Mouse (Mus musculus): ENCODE measurements around the gene Anapc16. TPM values are rescaled to one million over a fixed set of nuclear protein-coding genes. Genes with fewer than 3 reads are reported as not detected.
A peak's percentile ranks its signal among the peaks of the same experiment; 100 is the strongest.

Gene Anapc16
- total and polyA plus RNA-seq, 3 experiments, result 53.7 to 61.5 TPM; not detected in 1

GRCm38 (mm10) chr10:60002203-60002602, 732 bp downstream of the Anapc16 start:
- Histone ChIP-seq H3K4me3 (ENCODE audit: control insufficient read depth in 1 of 2, insufficient read depth in 1 of 2, low read depth in 2 of 2, low read length in 2 of 2) (peak overlapping the region; percentile 76 to 90), H3K4me1 (ENCODE audit: control insufficient read depth in 1 of 2, insufficient read depth in 2 of 2, low read length in 2 of 2) (peaks cover 7 to 17% of the 10 kb centered on the region in 2 experiments), H3K9ac (ENCODE audit: control insufficient read depth, low read depth, low read length, poor library complexity, severe bottlenecking) (peak overlapping the region; percentile 91), H3K27ac (ENCODE audit: control insufficient read depth, low read depth, low read length) (peak overlapping the region; percentile 95), H3K79me2 (ENCODE audit: control insufficient read depth, insufficient read depth, low read length, poor library complexity) (peaks cover 16% of the 10 kb centered on the region), H3K36me3 (ENCODE audit: control insufficient read depth in 1 of 2, insufficient read depth in 2 of 2, low read length in 2 of 2) (peaks cover 0 to 32% of the 10 kb centered on the region in 2 experiments; a peak in 2 of 4 replicates), H3K9me3 (replicated peaks; ENCODE audit: insufficient read depth, low read length) (no peaks in the 10 kb centered on the region), H3K27me3 (ENCODE audit: control insufficient read depth in 1 of 2, insufficient read depth in 2 of 2, low read length in 2 of 2) (no peaks in the 10 kb centered on the region)
- peak; percentile 86 for DNase-seq (ENCODE audit: low read depth, low spot score)
- TF ChIP-seq UBTF (IDR thresholded peaks at IDR 0.05; ENCODE audit: borderline replicate concordance, insufficient read depth, low read depth, low read length), result no peak
- TF ChIP-seq MAX (IDR thresholded peaks at IDR 0.05; ENCODE audit: low read length), result no peak
- TF ChIP-seq RCOR1 (IDR thresholded peaks at IDR 0.05; ENCODE audit: low read depth, low read length), result no peak
- no peak for TF ChIP-seq KAT2A (conservative IDR thresholded peaks at IDR 0.05; ENCODE audit: low read depth, low read length)
- TF ChIP-seq POLR2AphosphoS5 (IDR thresholded peaks at IDR 0.05; ENCODE audit: borderline replicate concordance, low read depth, low read length), result no peak
- TF ChIP-seq GATA1 (IDR thresholded peaks at IDR 0.05; ENCODE audit: low read depth, low read length), result peak; percentile 59; the same call in 1 of the 2 replicates
- TF ChIP-seq TAL1 (IDR thresholded peaks at IDR 0.05; ENCODE audit: low read length), result no peak
- no peak for TF ChIP-seq ELF1 (IDR thresholded peaks at IDR 0.05; ENCODE audit: low read depth, low read length)
- no peak for TF ChIP-seq MYB (IDR thresholded peaks at IDR 0.05; ENCODE audit: low read depth, low read length)
- peak; percentile 75; the same call in 1 of the 2 replicates for TF ChIP-seq CHD1 (IDR thresholded peaks at IDR 0.05; ENCODE audit: low read depth, low read length)
- no peak for TF ChIP-seq NRF1 (IDR thresholded peaks at IDR 0.05; ENCODE audit: insufficient read depth, low read depth, low read length, poor library complexity, severe bottlenecking)
- no peak for TF ChIP-seq CTCF (IDR thresholded peaks at IDR 0.05 in 2 of 3, conservative IDR thresholded peaks at IDR 0.05 in 1 of 3; ENCODE audit: control insufficient read depth in 1 of 3, insufficient read depth in 1 of 3, low read depth in 2 of 3, low read length in 3 of 3, poor library complexity in 1 of 3, severe bottlenecking in 1 of 3)
- TF ChIP-seq MYC (IDR thresholded peaks at IDR 0.05; ENCODE audit: low read depth, low read length), result no peak
- no peak for TF ChIP-seq RAD21 (IDR thresholded peaks at IDR 0.05; ENCODE audit: low read depth, low read length)
- no peak for TF ChIP-seq USF2 (IDR thresholded peaks at IDR 0.05; ENCODE audit: borderline replicate concordance in 1 of 2, insufficient read depth in 1 of 2, low read depth in 1 of 2, low read length in 2 of 2)
- 0 out of 2 replicates have a peak, but pooled peaks have one; percentile 8 for TF ChIP-seq SIN3A (IDR thresholded peaks at IDR 0.05; ENCODE audit: low read length)
- TF ChIP-seq EP300 (IDR thresholded peaks at IDR 0.05; ENCODE audit: low read depth in 1 of 2, low read length in 2 of 2), result no peak
- peak; percentile 57; the same call in 1 of the 2 replicates for TF ChIP-seq TBP (IDR thresholded peaks at IDR 0.05; ENCODE audit: low read depth, low read length)
- TF ChIP-seq E2F4 (IDR thresholded peaks at IDR 0.05; ENCODE audit: borderline replicate concordance, low read depth, low read length), result no peak
- no peak; the same call in 1 of the 2 replicates for TF ChIP-seq MXI1 (IDR thresholded peaks at IDR 0.05; ENCODE audit: low read depth, low read length)
- 0 out of 2 replicates have a peak, but pooled peaks have one; percentile 71 for TF ChIP-seq MAZ (IDR thresholded peaks at IDR 0.05; ENCODE audit: low read depth, low read length)
- TF ChIP-seq GABPA (IDR thresholded peaks at IDR 0.05; ENCODE audit: low read depth, low read length), result no peak
- TF ChIP-seq MAFK (IDR thresholded peaks at IDR 0.05; ENCODE audit: borderline replicate concordance, low read depth, low read length), result no peak
- TF ChIP-seq NELFE (IDR thresholded peaks at IDR 0.05; ENCODE audit: low read depth, low read length), result no peak
- TF ChIP-seq MEF2A (IDR thresholded peaks at IDR 0.05; ENCODE audit: extremely low read depth, insufficient replicate concordance, low read depth, low read length, poor library complexity, severe bottlenecking), result no peak
- TF ChIP-seq ETS1 (IDR thresholded peaks at IDR 0.05; ENCODE audit: low read depth, low read length), result peak; percentile 56; the same call in 1 of the 2 replicates
- no peak for TF ChIP-seq ZMIZ1 (IDR thresholded peaks at IDR 0.05; ENCODE audit: low read depth, low read length)
- TF ChIP-seq ZKSCAN1 (IDR thresholded peaks at IDR 0.05; ENCODE audit: low read depth, low read length), result no peak
- no peak for TF ChIP-seq CHD2 (IDR thresholded peaks at IDR 0.05; ENCODE audit: low read length)
- no peak for TF ChIP-seq ZC3H11A (IDR thresholded peaks at IDR 0.05; ENCODE audit: low read depth, low read length)
- no peak for TF ChIP-seq POLR2AphosphoS2 (IDR thresholded peaks at IDR 0.05; ENCODE audit: low read length)
- no peak for TF ChIP-seq BHLHE40 (IDR thresholded peaks at IDR 0.05; ENCODE audit: borderline replicate concordance, low read depth, low read length)
- TF ChIP-seq HCFC1 (IDR thresholded peaks at IDR 0.05; ENCODE audit: low read depth, low read length), result no peak
- TF ChIP-seq POLR2A (IDR thresholded peaks at IDR 0.05; ENCODE audit: control insufficient read depth in 1 of 2, insufficient read depth in 1 of 2, low read depth in 1 of 2, low read length in 2 of 2, poor library complexity in 1 of 2), result no peak; a peak in 1 of 4 replicates
- TF ChIP-seq TCF12 (IDR thresholded peaks at IDR 0.05; ENCODE audit: low read depth, low read length), result peak; percentile 24; the same call in 1 of the 2 replicates
- TF ChIP-seq SMC3 (IDR thresholded peaks at IDR 0.05; ENCODE audit: low read depth, low read length), result no peak
- no peak for TF ChIP-seq USF1 (IDR thresholded peaks at IDR 0.05; ENCODE audit: low read depth, low read length)
- no peak for TF ChIP-seq JUND (IDR thresholded peaks at IDR 0.05; ENCODE audit: low read depth, low read length)

Measured in MEL (cell line).